Mouse (Mus musculus): ENCODE results near the gene Nt5m.
"Not testable (repeated sequence)": the region's sequence is repeated elsewhere in the genome, so short reads cannot be mapped to it uniquely, and the experiment has no call there.

The Nt5m gene

DNA sequence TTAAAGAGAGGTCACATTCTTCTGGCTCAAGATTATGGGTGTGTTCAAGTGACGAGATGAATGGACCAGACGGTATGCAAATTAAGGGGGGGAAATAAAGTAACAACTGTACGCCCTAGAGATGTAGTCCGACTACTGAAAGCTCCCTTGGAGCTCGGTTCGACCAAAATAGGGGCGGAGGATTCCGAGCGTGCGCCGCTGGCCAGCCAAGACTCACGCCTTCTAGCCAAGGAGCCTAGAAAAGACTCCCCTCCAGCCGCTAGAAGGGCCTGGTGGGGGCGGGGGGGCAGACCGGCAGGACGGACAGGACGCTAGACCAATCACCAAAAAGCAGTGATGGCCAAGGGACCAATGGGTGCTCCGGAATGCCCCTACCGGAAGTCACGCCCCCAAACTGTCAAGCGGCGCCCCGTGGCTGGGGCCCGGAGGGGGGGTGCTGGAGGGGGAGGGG lies at the start of gene Nt5m:
Gene Nt5m, plus strand, starts transcription at position 440 of the 451 bp plus-strand sequence.
- in situ Hi-C loops (cut with MboI), result no loop called here

DNA sequence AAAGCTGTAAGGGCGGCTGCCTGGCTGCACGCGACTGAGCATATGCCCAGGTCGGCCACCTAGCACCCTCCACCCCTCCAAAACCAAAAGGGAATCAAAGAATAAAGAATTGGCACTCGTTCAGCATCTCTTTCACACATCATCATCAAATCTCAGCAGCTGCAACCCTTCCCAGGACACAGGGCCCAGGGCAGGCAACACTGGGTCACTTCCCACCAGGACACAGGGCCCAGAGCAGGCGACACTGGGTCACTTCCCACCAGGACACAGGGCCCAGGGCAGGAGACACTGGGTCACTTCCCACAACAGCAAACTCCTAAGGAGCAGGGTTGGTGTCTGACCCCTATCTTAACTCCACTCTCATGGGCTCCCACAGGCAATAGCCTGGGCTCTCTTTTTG lies 45.9 kb upstream of the Nt5m start:
- in situ Hi-C loops (cut with MboI), result no loop called here

DNA sequence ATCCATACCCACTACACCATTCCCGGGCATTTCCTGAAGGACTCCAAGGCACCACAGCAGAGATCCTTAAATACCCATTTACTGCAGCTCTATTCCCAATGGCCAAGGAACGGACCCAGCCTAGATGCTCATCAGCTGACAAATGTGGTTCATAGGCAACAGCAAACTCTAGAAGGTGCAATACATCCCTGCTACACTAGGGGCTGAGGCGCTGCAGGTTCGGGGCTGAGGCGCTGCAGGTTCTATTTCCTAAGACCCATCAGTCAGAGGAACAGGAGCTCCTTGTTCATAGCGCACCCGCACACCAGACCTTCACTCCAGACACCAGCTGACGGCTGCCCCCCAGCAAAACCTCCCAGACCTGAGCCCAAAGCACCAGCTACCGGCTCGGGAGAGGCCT lies 38.8 kb upstream of the Nt5m start:
- in situ Hi-C loops (cut with MboI), result no loop called here

DNA sequence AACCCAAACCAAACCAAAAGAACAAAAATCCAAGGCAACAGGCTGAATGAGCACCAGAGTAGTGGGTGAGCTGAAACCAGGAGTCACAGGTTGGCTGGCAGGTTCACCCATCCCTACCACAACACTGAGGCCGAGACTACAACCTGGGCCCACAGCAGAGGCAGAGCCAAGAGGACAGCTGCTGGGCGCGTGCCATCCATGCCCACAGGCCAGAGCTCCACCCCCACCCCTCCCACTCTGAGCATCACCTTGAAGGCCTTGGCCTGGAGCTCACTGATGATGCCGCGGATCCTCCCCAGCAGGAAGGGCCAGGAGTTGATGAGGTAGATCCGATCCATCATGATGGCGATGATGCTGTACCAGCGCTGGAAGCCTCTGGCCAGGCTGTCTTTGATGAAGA lies 37.4 kb upstream of the Nt5m start:
- in situ Hi-C loops (cut with MboI), result no loop called here

DNA sequence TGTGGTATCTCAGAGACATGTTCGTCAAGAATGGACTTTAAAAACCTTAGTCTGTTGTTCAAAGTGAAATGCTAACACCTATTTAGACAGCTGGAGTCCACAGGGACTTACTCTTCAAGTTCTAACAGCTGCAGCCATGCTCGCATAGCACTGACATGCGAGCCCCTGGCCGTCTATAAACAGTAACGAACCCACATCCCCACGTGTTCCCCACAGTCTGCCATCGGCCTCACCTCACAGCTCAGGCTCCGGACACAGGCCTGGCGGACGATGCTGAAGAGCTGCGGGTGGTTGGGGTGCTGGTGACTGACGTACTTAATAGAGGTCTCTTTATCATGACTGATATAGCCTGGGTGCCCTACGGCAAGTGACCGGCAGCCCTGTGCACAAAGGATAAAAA lies 35.7 kb upstream of the Nt5m start:
- in situ Hi-C loops (cut with MboI), result no loop called here

DNA sequence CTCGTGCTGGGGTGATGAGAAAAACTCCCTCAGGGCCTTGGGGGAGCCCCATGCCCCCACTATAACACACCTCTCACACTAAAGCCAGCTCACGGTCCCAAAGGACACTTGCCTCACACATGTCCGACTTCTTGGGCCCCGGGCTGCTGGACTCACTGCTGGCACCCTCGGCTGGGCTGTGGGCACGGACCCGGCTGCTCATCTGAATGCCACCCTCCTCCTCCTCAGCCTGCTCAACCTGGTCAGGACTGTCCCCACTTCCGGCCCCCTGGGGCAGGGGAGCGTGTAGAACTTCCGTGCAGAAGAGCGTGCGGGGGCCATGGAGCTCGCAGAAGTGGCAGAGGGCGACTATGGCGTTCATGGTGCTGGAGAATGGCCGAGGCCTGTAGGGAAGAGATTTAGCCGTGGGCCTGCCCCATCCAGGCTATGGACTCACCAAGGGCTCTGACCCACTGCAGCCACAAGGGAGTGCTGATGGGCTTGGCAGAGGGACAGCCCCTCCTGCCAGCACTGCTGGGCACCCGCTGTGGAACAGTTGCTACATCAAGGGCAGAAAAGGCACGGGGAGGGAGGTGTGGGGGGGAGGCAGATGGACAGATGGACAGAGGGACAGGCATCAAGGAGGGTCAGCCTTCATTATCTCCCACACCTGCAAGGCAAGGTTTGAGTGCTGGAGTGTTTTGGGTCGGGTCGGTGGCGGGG lies 34.7 kb upstream of the Nt5m start:
- in situ Hi-C loops (cut with MboI), result no loop called here

DNA sequence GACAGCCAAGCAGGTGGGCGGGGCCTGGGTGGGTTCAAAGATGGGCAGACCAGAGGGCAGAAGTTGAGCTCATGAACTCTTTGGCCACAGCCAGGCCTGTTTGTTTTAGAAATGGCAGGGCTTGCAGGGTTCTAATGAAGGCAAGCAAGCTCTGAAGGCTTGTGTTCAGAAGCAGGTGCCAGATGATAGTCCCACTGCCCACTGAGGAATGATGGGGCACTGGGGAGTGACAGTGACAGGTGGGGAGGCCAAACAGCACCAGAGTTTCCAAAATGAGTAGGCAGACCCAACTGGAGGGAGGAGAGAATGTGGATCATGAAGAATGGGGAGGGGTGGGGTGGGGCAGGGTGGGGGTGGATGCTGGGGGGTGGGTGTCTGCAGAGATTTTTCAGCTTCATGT lies 34.0 kb upstream of the Nt5m start:
- in situ Hi-C loops (cut with MboI), result no loop called here

DNA sequence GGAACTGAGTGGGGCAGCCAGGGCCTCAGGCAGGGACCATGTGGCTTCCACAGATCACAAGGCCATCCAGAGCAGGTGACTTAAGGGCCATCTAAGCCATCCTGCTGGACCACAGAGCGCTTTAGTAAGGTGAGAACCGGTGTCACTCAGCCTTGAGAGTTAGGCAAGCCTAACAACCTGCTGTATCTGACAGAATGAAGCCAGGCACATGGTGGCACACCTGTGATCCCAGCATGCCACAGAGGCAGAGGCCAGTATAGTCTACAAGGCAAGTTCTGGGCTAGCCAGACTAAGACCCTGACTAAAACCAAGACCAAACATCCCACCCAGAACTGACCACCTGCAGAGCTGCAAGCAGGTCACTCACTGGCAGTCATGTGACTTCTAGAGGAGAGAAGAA lies 33.6 kb upstream of the Nt5m start:
- in situ Hi-C loops (cut with MboI), result no loop called here

DNA sequence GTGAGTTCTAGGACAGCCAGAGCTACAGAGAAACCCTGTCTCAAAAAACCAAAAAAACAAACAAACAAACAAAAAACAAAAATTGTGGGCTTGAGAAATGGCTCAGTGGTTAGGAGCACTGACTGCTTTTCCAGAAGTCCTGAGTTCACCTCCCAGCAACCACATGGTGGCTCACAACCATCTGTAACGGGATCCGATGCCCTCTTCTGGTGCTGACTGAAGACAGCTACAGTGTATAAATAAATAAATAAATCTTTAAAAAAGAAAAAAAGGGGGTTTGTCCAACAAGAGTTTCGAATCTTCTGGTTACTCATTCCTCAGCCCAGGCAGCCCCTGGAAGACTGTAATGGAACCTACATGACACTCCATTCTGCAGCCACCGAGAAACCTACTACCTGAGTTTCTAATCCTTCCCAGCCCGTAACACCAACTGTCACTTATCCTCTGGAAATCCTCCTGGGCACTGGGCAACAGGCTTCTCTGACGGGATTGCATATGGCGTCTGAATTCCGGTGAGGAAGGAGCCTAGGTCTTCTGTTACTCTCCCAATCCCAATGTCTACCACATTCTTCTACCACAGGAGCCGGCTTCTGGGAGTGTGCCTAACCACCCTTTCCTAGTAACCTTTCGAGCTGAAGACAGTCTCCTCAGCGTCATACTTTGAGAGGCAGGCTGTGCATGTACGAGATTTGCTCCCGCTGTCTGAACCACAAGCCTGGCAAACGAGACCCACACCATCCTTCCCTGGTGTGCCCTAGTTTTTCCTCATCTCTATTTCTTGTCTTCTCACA lies 30.9 kb upstream of the Nt5m start:
- in situ Hi-C loops (cut with MboI), result no loop called here

DNA sequence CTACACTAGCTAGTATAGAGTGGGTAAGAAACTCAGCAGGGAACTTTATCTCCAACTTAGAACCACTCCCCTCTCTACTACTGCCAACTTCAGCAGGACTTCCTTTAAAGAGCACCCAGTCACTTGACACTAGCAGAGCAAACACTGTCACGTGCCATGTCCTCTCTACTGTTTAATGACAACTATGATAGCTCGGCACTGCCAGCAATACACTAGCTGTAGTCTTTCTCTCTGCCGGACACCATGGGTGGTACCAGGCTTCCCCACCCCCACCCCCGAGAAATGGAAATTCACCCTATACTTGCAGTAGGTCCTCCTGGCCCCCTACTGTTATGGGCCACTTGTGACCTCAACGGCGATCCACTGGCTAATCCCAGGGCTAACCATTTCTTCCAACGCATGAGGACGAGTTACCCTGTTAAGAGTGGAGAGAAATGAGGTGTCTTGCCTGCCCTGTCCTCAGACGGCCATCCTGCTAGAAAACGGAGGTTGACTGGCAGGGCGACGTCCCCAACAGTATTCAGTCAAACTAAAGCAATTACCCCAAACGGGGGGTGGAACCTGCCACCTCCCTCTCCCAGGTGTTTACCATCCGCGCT lies 30.1 kb upstream of the Nt5m start:
- in situ Hi-C loops (cut with MboI), result no loop called here

DNA sequence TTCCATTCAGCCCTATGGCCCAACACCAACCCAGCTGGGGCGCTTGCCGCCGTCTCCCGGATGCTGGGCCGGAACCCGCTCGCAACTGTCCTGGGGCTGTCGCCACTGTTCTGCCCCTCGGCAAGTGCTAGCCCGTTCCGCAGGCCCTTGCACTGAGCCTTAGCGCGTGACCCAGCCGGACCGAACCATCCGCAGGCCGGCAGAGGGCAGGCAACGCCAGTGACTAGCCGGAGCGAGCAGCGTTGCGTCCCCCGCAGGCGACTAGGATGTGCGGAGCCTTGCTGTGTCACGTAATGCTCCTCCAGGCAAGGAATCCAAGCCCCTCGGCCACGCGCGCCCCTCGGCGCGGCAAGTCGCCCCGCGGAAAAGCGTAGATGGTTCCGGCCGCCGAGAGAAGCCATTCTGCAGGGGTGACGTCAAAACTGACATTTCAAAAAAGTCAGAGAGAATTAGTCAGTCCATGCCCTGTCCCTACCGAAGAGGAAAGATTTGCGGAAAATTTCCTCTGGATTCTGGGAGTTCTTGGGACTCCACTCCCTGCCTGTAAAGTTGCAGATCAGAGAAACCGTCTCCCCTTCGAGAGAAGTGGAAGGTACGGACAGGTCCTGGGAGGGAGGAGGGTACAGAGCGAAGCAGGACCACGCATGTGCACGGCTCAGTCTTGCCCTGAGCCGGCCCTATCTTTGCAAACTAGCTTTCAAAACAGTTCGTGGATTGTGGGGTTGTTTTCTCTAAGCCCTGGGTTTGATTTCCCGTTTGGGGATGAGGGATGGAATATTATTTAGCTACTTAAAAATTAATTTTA lies 29.4 kb upstream of the Nt5m start, which contains the start of gene Flcn:
Gene Flcn, minus strand, starts transcription at position 347 of the 805 bp plus-strand sequence.
- in situ Hi-C loops (cut with MboI), result no loop called here

DNA sequence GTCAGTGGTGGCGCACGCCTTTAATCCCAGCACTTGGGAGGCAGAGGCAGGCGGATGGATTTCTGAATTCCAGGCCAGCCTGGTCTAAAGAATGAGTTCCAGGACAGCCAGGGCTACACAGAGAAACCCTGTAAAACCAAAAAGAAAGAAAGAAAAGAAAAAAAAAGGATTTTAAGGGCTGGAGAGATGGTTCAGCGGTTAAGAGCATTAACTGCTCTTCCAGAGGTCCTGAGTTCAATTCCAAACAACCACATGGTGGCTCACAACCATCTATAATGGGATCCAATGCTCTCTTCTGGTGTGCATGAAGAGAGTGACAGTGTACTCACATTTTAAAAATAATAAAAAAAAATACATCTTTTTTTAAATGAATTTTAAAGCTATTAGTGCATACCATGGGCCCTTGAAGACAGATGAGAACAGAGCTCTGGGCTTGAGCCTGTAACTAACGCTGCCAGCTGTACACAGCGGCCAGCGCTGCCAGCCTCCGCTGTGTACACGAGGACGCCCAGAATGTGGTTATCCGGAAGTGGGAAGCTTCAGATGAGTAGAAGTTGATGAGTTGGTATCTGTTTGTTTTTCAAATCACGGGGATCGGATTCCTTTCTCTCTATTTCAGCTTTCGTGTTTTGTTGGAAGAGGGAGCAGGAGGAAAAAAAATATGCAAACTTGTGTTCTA lies 28.6 kb upstream of the Nt5m start:
- in situ Hi-C loops (cut with MboI), result no loop called here

DNA sequence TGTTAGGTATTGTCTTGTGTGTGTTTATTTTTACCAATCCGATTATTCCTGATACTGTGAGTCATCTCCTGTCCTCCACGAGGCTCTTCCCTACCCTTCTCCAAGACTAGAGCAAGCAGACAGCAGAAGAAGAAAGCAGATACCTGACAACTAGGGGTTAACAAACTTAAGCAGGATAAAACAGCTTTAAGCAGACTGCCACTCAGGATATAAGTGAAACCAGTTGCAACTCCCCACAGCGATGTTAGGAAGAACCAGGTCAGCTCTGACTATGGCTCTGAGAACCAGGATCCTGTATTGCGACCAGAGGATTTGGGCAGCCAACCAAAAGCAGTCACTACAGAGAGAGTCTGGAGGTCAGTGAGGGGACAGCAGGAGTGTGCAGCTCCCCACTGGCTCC lies 28.0 kb upstream of the Nt5m start:
- in situ Hi-C loops (cut with MboI), result no loop called here

DNA sequence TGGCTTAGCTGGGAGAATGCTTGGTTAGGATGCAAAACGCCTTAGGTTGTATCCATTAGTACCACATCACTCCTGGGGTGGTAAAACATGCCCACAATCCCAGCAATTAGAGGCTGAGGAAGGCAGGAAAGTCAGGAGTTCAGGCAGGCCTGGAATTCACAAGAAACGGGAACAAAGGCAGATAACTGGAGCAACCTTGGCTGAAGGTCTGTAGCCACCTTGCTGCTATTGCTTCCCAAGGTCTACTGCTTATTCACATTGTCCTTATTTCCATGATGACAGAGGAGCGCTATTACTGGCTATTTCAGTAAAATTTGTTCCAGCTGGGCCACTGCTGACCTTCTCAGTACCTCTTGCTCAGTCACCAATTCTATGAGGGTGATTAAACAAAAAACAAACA lies 26.0 kb upstream of the Nt5m start:
- in situ Hi-C loops (cut with MboI), result no loop called here

DNA sequence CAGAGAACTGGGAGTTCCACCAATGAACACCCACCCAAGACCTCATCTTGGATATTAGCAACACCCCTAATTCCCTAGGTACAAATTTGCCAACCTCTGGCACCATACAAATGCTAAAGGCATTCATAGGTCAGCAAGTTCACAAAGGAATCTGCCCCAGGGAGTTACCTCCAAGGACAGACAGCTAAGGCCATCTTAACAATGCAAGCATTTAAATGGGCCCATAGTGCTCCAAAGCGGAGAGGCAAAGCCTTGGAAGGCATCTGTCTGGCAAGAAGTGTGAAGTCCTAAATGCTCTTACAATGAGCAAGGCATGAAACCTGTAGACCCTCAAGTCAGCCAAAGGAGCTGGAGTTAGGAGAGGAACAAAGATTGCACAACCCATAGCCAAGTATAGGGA lies 24.9 kb upstream of the Nt5m start:
- in situ Hi-C loops (cut with MboI), result no loop called here

DNA sequence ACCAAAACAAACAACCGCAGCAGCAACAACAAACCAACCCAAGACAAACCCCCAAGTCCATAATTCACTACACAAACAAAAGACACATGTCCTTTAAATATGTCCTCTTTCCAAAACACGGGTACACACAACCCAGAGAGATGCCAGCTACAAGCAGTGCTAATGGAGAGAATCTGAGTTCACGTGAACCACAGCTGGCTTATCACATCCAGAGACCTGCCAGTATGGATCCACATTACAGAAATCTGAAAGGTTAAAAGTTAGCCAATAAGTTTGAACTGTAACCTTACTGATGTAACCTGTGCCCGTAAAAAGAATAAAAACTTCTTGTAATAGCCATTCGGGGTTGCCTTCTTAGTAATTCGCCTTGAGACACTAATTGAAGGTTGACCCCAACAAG lies 24.3 kb upstream of the Nt5m start:
- in situ Hi-C loops (cut with MboI), result no loop called here

DNA sequence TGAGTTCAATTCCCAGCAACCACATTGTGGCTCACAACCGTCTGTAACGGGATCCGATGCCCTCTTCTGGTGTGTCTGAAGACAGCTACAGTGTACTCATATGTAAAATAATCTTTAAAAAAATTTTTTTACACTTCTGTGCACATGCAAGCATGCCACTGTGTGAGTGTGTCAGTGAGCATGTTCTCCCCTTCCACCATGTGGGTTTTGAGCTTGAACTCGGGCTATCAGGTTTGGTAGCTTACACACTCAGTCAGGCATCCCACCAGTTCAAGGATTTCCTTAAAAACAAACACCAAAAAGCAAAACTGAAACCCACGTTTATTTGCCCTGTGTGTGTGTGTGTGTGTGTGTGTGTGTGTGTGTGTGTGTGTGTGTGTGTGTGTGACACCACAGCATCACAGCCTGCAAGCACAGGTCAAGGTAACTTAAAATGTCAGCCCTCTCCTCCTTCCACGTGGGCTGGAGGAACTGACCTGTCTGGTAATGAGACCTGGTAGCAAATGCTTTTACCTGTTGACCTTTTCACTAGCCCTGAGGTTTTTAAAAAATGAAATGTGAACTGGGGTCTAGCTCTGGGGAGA lies 23.7 kb upstream of the Nt5m start:
- in situ Hi-C loops (cut with MboI), result no loop called here

DNA sequence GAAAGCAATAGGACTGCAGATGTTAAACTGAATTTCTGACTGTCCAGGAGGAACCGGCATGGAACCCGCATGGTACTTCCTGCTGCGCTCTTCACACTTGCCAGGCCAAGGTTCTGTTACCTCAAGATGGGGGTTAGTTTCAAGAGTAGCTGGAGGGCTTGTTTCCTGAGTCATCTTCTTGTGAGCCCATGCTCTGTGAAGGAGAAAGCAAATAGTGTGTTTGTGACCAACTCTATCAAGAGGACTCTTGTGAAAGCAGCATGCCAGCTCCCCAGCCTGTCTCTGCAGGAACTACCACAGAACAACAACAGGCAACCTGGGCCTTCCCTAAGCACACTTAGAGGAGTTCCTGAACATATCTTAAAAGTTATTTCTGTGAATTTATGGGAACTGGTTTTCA lies 21.3 kb upstream of the Nt5m start:
- in situ Hi-C loops (cut with MboI), result no loop called here

DNA sequence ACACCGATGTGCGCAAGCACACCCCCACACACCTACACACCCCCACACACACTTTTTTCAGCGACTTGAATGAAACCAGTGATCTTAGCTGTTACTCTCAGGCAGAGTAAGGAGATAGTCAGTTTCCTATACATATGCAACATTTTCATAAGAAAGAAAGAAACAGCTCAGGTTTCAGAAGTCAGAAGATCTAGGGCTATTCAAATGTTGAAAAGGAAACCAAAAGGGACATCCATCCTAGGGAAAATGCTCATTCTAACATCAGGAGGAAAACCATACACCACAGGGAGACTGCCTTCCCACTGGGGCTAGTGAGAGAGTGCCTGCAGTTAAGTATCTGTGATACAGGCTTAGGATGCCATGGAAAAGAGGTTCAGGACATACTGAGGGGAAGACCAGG lies 17.6 kb upstream of the Nt5m start:
- in situ Hi-C loops (cut with MboI), result no loop called here

DNA sequence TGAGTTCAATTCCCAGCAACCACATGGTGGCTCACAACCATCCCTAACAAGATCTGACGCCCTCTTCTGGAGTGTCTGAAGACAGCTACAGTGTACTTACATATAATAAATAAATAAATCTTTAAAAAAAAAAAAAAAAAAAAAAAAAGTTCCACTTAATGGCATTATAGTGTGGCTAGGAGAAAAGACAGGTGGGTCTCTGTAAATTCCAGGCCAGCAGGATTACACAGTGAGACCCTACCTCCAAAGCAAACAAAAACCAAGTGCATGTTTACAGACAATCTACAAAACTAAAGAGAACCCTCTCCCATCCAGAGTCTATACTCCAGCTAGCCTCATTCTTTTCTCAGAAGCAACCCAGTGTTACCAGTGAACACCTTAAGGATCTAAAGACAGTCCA lies 1.5 kb upstream of the Nt5m start:
- in situ Hi-C loops (cut with MboI), result not testable (repeated sequence)

DNA sequence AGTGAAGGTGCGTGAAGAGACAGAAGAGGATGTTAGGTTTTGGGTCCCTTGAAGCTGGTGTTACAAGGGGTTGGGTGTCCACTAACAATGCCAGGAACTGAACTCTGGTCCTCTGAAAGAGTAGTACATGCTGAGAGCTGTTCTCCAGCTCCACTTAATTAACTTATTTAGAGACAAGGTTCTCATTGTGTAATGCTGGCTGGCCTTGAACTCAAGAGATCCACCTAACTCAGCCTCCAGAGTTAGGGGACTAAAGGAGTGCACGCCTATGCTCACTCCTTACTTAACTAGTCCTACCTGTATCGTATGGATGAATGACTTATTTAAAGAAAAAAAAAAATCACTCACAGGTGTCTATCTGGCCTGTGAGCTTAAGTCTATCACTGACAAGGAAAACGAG lies 821 bp upstream of the Nt5m start:
- in situ Hi-C loops (cut with MboI), result no loop called here

Measured in mature B cell (primary cell).